Mouse (Mus musculus): Measurements from ENCODE around the gene Pitpnm2.
A peak's percentile ranks its signal among the peaks of the same experiment; 100 is the strongest.

The Pitpnm2 gene

GRCm38 (mm10) chr5:124093852-124094604 is 155.5 kb downstream of the Pitpnm2 start:
- DNase-seq (ENCODE audit: low spot score in 2 of 2): no peak

- DNase-seq (ENCODE audit: low spot score in 2 of 2): no peak
Observed at GRCm38 (mm10) chr5:124093120-124093794, 156.3 kb downstream of the Pitpnm2 start.

- DNase-seq (ENCODE audit: low spot score in 2 of 2): peak; percentile 44 to 68
Observed at GRCm38 (mm10) chr5:124091951-124092406, 157.6 kb downstream of the Pitpnm2 start.

GRCm38 (mm10) chr5:124089868-124090267 is 159.7 kb downstream of the Pitpnm2 start:
- no peak for DNase-seq (ENCODE audit: low spot score in 2 of 2)

GRCm38 (mm10) chr5:124086876-124087275 is 162.7 kb downstream of the Pitpnm2 start:
- DNase-seq (ENCODE audit: low spot score in 2 of 2): no peak

- no peak for DNase-seq (ENCODE audit: low spot score in 2 of 2)
Observed at GRCm38 (mm10) chr5:124085513-124085912, 164.0 kb downstream of the Pitpnm2 start.

- peak; percentile 79 to 85 for DNase-seq (ENCODE audit: low spot score in 2 of 2)
Observed at GRCm38 (mm10) chr5:124084588-124085173, 164.9 kb downstream of the Pitpnm2 start.

- DNase-seq (ENCODE audit: low spot score in 2 of 2): peak in 1 of 2 experiments; percentile 41
Observed at GRCm38 (mm10) chr5:124083850-124084587, 165.5 kb downstream of the Pitpnm2 start.

GRCm38 (mm10) chr5:124082941-124083688 is 166.4 kb downstream of the Pitpnm2 start:
- no peak for DNase-seq (ENCODE audit: low spot score in 2 of 2)

GRCm38 (mm10) chr5:124082447-124082846 is 167.1 kb downstream of the Pitpnm2 start:
- DNase-seq (ENCODE audit: low spot score in 2 of 2): no peak

- peak in 1 of 2 experiments; percentile 28 for DNase-seq (ENCODE audit: low spot score in 2 of 2)
Observed at GRCm38 (mm10) chr5:124079880-124080279, 169.7 kb downstream of the Pitpnm2 start.

GRCm38 (mm10) chr5:124078794-124079416 is 170.7 kb downstream of the Pitpnm2 start:
- DNase-seq (ENCODE audit: low spot score in 2 of 2): no peak

- no peak for DNase-seq (ENCODE audit: low spot score in 2 of 2)
Observed at GRCm38 (mm10) chr5:124077856-124078460, 171.6 kb downstream of the Pitpnm2 start.

GRCm38 (mm10) chr5:124077241-124077640 is 172.3 kb downstream of the Pitpnm2 start:
- no peak for DNase-seq (ENCODE audit: low spot score in 2 of 2)

- DNase-seq (ENCODE audit: low spot score in 2 of 2): no peak
Observed at GRCm38 (mm10) chr5:124076559-124076958, 173.0 kb downstream of the Pitpnm2 start.

- peak in 1 of 2 experiments; percentile 17 for DNase-seq (ENCODE audit: low spot score in 2 of 2)
Observed at GRCm38 (mm10) chr5:124075716-124076115, 173.8 kb downstream of the Pitpnm2 start.

- DNase-seq (ENCODE audit: low spot score in 2 of 2): peak in 1 of 2 experiments; percentile 43
Observed at GRCm38 (mm10) chr5:124074845-124075307, 174.7 kb downstream of the Pitpnm2 start.

GRCm38 (mm10) chr5:124073682-124074081 is 175.9 kb downstream of the Pitpnm2 start:
- no peak for DNase-seq (ENCODE audit: low spot score in 2 of 2)

GRCm38 (mm10) chr5:124069657-124070056 is 179.9 kb downstream of the Pitpnm2 start:
- no peak for DNase-seq (ENCODE audit: low spot score in 2 of 2)
